Mouse (Mus musculus): Measurements from ENCODE around the gene D11Wsu47e.

DNA sequence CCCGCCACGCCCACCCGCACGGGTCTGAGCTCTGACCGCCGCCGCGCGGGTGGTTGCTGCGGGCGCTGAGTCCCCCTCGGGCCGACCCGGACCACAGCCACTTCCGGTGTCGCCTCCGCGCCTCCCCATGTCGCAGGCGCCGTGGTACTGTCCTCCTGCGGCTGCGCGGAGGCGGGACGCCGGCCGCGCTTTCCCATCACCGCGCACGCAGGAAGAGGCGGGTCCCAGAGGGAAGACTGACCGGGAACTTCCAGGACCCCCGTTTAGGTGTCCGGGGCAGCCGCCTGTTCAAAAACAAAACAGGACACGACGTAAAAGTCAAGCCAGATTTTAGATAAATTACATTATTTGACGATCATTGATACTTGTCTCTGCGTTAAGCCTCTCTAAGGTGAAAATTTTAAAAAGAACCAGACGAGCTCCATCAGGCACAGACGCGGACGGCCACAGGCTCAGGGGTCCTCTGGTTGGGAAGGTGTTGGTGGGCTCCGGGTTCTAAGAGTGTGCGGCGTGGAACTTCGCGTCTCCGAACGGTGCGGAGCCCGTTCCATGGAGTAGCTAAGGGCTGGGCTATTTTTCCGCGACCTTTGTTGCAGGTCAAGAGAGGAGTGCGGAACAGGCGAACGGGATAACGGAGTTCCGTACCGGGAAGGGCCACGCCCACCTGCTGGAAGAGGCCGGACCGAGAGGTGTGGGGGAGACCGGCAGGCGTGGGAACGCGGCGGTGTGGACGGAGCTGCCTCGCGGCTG, at the start of gene D11Wsu47e, which contains the start of gene Fam104a:
- TF ChIP-seq CTCF (IDR thresholded peaks at IDR 0.05; ENCODE audit: low read depth) (no peak; the same call in 1 of the 2 replicates), EP300 (IDR thresholded peaks at IDR 0.05; ENCODE audit: low read depth) (peak; percentile 77)

All from liver, embryonic 14.5 days (tissue).